Mouse (Mus musculus): ENCODE results near the gene Smyd4.

The Smyd4 gene

DNA sequence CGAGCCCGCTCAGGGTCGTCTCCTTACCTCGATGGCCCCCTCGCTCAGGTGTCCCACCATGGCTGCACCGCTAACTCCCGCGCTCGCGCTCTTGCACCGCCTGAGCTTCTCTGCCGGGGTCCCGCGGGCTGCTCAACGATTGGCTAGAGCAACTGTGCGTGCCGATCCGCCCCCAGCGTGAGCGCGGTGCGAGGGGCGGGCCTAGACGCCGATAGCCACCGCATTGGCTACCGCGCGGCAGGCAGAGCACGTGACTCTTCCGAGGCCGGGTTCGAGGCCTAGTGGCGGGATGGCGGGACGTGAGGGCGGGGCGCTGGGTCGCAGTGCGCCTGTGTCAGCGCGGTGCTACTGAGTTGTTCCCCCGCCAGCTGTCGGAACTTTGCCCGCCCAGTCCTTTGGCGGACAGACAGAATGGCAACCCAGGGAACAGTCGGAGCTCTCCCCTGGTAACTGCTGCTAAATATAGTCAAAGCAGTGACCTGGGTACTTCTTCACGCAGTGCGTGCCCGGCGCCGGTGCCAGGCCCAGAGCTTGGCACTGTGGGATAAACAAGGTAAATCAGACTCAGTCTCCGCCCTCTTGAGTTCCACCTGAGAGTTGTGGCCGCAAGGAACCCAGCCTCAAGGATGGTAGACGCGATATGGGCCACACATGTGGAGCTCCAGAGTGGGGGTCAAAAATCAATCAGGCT, at the start of gene Smyd4, which contains the start of gene Rpa1:
Smyd4 (plus strand) TSS at position 235 of the 691 bp plus-strand sequence.
Rpa1 (minus strand) TSS at position 126 of the 691 bp plus-strand sequence.
- DNase-seq (ENCODE audit: low spot score): peak; percentile 82

DNA sequence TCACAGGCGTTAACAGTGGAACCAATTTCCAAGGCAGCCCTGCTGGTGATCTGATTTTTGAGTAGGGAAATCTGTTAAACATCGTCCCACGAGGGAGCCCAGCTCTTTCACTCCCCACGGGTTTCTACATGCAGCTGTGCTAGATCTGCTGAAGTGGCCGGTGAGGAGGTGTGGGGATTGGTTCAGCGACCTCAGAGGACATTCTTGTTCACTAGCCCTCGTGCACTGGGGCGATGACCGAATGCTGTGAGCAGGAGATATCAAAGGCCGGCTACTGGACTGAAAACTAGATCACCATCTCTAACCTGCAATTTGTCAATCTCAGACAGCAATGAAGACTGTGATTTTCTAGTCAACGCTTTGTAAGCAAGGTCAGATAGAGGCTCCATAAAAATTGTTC, 49.7 kb upstream of the Smyd4 start:
- DNase-seq (ENCODE audit: low spot score): no peak

DNA sequence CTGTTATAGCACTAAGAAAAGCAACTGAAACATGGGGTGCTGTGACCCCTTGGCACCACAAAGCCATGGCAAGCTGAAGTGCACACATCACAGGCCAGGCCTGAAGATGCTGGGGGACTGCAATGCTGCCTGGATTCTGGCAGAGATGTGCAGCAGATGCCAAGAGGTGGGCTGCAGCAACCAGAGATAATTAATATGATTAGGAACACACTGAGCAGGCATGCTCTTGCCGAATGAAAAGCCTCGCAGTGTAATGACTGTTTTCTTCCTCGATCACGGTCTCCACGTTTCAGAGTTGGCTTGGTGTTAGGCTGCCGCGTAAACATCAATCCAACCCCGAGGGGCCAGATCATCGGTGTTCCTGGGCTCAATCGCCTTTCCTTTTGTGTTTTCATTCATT, 48.4 kb upstream of the Smyd4 start:
- DNase-seq (ENCODE audit: low spot score): no peak

DNA sequence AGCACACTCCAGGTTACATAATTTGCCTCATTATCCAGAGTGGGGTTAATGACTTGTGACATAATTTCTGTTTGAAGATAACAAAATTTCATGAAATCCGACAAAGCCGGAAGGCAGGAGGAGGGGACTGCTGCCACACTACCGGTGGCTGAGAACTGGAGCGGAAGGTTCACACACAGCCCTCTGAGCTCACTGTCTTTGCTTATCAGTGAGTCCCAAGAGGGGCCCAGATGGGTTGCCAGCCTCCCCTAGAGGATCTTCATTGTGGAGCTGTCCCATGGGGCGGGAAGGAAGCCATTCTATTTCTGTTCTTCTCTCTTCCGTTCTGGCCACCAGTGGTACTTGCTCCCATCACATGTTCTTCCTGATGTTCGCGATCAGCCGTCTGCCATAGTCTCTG, 47.3 kb upstream of the Smyd4 start:
- DNase-seq (ENCODE audit: low spot score): no peak

DNA sequence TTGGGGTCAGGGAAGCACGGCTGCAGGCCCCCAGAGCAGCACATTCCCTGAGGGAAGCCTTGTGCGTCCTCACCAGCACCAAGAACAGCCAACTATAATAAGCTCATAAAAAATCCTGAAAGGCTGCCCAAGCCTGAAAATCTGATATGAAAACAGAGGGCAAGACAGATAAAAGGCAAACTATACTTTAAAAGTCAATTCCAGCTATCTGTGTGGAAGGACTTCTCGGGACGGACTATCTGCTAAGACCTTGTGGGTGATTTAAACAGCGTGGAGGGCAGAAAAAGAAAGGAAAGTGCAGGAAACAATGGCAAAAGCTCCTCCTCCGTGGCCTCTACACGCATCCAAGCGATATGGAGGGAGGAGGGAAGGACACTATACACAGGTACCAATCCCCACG, 43.4 kb upstream of the Smyd4 start:
- no peak for DNase-seq (ENCODE audit: low spot score)

DNA sequence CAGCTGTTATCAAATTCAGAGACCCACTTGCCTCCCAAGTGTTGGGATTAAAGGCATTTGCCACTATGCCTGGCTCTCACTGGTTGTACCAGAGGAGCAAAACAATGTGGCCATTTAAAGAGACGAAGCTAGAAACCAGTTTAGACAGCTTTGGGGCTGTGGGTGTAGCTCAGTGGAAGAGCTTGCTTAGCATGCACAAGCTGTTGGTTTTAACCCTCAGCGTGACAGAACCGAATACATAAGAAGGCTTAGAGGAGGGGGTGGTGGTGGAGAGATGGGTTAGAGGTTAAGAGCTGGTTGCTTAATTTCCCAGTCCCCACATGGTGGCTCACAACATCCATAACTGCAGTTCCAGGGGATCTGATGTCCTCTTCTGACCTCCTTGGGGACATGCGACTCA, 39.6 kb upstream of the Smyd4 start:
- DNase-seq (ENCODE audit: low spot score): no peak

DNA sequence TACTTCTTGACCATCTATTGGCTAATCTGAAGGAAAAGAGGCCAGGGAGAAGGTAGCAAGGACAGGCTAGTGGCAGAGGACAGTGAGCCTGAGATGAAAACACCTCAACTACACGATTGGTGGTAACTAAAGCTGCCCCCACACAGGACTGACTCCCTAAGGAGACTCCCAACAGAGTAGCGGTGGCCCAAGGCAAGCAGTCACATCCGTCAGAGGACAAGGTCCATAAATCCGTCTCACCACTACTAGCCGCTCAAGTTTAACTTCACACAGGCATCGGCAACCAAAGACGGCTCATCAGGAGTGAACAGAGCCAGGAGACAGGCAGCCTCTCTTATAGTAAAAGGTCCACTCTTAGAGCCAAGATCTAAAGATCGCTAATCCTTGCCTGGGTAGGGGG, 37.4 kb upstream of the Smyd4 start:
- DNase-seq (ENCODE audit: low spot score): no peak

DNA sequence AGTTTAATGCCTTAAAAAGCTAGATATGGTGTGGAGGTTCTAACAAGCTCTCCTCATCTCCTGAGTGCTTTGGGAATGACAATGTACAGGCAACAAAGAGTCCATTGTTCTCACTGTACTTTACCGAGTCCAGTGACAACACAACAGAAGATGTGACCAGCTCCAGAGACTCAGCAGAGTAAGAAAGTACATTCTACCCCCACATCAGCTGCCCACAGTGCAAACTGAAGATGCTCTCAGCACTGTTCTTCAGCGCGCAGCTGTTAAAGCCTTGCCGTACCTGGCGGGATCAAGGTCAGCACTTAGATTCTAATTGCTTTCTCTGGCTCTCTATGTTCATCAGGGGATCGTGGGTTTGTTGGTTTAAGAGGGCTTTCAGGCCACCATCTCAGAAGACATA, 36.5 kb upstream of the Smyd4 start:
- no peak for DNase-seq (ENCODE audit: low spot score)

DNA sequence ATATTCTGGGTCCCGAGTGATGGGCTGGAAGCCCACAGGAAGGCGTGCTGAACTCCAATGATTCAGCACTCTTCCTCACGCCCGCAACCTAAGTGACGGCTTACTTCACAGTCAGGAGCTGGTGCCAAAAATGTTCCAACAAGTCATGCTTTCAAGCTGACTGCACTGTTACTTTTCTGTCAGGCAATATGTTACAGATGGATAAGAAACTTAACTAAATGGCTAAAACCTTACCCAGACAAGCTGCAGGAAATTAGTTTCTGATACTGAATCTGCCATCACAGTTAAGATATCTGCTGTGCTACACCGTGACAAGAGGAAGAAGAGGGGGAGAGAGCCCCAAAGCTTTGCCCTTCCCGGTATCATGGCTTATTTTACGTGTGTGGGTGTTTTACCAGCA, 34.4 kb upstream of the Smyd4 start:
- DNase-seq (ENCODE audit: low spot score): no peak

DNA sequence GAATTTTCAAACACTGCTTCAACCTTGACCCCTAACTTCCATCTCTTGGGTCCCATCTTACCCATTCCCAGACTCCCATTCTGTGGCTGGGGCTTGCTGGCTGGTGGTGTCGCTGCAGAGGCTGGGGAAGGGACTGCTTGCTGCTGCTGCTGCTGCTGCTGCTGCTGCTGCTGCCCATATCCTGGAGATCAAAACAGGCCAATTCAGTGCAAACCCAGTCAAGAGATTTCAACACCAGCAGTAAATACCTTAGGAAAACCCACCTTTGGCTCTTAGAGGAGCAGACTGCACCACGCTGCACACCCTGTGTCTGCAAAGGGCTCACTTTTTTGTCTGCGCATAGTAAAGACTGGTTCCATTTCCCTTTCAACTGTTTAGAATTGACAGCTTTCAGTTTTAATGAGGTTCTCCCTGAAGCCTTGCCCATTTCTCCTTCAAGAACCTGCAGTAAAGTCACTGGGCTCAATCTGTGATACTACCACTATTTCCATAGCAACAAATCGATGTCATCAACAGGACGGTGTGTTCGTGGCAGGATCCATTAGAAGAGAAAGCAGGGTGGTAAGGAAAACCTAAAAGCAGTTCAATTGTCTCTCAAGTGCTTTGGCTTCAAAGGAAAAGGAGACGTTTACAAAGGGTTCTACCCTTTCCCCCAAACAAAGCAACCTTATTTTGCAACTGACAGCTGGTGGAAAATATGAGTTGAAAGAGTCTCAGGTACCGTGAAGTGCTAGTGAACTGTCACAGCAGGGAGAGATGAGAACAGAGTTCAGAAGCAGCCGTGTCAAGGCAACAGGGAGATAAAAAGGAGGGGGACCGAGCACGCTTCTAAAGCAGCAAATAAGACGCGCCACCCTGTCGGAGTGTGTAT, 29.6 kb upstream of the Smyd4 start:
- no peak for DNase-seq (ENCODE audit: low spot score)

DNA sequence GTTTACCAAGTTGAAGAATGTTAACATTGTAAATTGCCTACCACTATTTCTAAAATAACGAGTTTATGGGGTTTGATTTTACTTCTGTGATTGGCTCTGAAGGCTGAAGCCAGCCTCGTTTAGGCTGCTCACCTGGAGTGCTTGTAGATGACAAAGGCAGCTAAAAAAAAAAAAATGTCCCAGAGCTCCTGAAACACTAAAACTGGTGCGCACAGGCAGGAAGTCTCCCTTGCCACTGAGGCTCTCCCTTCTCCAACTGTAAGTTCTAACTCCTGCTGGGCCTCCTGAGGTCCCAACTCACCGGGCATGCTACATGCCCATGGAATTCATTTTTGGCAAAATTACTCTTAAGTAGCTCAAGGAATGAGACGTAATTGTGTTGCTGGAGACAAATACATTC, 29.0 kb upstream of the Smyd4 start:
- no peak for DNase-seq (ENCODE audit: low spot score)

DNA sequence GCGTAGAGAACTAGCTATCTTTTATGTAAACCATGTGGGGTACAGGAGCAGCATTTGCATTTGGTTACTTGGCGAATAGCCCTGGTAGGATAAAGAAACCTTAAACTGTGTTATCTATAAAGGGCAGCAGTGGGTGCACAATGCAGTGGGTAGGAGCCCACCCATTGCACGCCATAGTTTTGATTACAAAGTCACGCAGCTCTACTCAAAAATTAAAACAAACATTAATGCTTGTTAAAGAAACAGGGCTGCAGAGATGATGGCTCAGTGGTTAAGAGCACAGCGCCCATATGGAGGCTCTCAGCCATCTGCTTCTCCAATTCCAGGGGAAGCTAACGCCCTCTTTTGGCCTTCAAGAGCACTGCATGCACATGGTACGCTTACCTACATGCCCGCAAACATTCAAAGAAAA, 24.9 kb upstream of the Smyd4 start:
- no peak for DNase-seq (ENCODE audit: low spot score)

DNA sequence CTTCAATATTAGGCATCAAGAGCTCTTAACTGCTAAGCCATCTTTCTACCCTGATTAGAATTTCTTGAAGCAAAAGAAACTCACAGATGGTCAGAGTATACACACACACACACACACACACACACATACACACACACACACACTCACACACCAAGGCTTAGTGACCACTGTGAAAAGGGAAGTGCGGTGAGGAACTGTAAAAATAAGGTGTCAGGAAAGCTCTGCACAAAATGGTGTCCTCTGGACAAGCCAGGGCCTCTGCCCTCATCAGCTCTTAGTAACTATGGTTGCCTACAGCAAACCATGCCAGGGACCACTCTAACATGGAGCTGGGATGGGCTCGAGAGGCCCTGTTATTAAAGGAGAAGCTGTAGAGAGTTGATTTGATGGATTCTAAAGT, 23.8 kb upstream of the Smyd4 start:
- no peak for DNase-seq (ENCODE audit: low spot score)

DNA sequence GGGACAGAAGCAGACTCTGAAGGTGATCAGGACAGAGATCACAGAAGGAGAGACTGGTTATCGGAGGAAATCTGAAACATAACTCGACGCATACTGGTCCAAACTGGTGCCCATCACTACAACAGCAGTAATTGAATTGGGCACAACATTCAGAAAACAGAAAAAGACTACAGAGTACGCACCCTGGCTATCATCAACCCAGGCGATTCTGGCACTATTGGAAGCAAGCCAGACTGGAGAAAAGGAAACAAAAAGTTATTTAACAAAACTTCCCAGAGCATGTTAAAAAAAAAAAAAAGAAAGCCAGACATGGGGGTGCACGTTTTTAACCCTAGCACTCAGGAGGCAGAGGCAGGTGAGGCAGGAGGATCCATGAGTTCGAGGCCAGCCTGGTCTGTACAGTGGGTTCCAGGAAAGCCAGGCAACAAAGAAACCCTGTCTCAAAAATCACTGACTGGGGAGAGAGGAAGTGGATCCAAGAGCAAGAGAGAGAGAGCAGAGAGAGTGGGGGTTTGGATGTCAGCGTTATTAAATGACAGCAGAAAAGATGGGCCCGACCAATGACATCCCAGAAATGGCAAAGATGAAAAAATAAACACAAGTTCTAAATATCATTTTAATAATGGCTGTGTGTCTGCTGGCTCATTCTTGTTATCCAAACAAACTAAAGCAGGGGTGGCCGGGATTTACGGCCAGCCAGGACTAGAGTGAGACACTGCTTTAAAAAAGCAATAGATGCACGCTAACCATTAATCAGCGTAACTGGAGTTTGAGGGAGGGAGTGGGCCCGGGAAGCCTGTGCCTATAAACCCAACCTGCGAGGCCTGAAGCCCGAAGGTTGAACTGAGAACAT, 22.9 kb upstream of the Smyd4 start:
- no peak for DNase-seq (ENCODE audit: low spot score)

DNA sequence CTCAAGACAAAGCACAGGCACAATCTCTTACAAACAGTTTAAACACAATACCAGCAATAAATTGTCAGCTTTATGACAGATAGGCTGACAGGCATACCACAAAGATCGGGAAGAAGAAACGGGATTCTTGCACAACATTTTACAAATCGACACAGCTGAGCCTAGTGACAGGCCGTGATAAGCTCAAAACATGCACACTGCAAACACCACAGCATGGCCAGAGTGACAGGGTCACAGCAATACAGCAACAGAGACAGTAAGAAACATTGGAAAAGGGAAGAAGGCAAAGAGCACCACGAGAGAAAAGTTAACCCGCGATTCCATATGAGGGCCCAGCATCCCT, 22.3 kb upstream of the Smyd4 start:
- no peak for DNase-seq (ENCODE audit: low spot score)

DNA sequence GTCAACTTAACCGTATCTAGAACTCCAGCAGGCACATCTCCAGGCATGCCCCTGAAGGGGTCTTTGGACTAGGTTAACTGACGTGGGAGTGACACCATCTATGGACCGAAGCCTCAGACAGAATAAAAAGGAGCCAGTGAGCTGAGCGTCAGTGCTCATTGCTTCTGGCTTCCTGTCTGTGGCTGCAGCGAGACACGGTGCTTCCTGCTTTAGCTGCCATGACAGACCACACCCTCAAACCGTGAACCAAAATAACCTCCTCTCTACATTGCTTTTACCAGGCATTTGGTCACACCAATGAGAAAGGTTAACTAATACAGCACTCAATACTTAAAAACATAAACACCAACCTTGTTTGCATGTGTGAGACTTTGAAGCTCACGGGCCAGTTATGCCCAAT, 11.6 kb upstream of the Smyd4 start:
- no peak for DNase-seq (ENCODE audit: low spot score)

DNA sequence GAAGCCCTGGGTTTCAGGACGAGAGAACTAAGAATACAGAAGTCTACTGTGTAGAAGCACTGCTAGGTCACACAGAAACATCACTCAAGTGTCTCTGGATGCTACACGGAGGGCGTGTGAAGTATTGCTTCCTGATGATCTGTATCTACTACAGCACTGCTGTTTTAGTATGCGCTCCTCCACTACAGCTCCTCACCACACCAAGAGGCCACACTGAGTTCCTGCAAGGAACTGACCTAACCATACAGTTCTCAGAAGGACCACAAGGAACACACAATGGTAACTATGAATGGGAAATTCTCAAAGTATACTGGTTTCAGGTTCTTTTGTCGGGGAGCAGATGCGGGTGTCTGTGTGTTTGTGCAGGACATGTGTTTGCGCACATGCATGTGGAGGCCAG, 11.0 kb upstream of the Smyd4 start:
- DNase-seq (ENCODE audit: low spot score): no peak

DNA sequence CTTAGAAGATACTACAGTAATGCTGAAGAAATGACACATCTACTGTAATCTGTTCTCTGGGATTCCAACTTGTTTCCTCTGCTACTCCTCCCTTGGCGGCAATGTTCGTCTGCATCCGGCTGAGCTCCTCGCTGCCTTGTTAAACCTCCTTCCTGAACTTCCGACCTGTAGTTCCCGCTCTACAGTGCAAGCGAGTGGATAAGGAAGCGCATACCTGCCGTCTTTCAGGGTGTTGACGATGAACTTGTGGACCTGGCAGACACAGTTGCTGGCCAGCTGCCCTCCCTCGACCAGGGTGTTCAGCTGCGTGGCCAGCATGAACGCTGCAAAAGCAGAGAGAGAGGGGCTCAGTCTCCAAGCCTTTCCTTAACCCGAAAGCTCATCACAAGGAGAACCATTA, 8.2 kb upstream of the Smyd4 start:
- DNase-seq (ENCODE audit: low spot score): no peak

DNA sequence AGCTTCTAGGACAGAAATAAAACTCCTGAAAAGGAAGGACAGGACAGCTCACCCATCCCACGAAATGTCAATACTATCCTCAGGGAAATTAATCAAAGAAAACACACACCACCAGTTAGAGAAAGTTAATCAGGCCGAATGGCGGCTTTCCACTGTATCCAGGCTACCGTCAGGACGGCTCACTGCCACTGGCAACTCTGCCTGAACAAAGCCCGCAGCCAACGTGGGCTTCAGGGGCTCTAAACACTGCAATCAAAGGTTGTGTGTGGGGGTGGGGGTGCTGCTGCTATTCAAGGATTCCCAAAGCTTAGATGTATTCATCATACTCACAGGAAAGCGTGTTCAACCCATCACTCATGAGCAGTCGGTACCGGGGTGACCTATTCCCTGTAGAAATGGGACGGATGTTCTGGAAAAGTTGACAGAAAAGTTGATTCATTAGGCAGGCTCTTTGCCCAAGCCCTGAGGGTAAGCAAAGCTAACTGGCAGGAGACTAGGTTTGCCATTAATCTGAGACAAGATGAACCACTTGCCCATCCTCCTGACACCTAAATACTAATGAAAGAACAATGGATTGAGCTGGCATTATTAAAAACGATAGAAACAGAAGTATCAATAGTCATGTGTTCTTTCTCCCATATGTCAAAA, 7.4 kb upstream of the Smyd4 start:
- no peak for DNase-seq (ENCODE audit: low spot score)

DNA sequence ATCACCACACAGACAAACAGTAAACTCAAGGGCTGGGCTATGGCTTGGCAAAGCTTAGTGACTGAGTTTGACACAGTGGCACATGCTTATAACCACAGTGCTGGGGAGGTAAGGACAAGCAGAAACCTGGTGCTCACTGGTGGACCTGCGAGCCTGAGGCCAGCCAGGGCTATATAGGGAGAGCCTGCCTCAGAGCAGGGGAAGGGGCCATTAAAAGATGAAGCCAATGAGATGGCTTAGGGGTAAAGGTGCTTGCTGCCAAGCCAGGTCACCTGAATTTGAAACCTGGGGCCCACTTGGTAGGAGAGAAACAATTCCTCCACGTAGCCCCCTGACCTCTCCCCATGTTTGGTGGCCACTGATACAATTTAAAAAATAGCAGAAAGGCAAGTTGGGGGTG, 5.1 kb upstream of the Smyd4 start:
- no peak for DNase-seq (ENCODE audit: low spot score)

DNA sequence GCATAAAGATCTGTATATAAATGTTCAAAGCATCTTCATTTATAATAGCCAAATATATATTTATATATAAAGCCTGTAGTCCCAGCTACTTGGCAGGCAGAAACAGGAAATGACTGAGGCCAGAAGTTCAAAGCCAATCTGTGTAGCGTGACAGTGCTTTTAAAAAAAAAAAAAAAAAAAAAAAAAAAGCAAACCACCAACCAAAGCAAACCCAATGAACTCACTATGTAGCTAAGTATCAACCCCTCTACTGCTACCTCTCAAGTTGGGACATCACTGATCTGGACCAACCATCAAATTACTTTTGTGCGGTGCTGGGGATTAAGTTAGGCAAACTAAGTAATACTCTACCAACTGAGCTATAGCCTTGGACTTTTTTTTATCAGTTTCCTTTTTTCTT, 4.1 kb upstream of the Smyd4 start:
- no peak for DNase-seq (ENCODE audit: low spot score)

DNA sequence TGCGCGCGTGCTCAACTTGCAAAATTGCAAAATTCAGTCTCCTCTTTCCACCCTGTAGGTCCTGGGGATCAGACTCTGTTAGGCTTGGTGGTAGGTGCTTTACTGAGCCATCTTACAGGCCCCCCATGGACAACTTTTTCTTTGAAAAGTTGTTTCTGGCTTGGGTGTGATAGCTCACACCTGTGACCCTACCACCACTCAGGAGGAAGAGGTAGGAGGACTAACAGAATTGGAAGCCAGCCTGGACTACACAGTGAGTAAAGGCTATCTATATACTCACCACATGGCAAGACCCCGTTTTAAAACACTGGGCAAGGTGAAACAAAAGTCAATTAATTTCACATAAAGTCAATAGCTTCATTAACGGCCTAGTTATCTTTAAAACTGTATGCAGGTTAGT, 3.5 kb upstream of the Smyd4 start:
- no peak for DNase-seq (ENCODE audit: low spot score)
